Mouse (Mus musculus): ENCODE results near the gene Cpd.
A peak's percentile ranks its signal among the peaks of the same experiment; 100 is the strongest.
"Not testable (repeated sequence)": the region's sequence is repeated elsewhere in the genome, so short reads cannot be mapped to it uniquely, and the experiment has no call there.

Cpd gene

GRCm38 (mm10) chr11:76847354-76847753 is 536 bp upstream of the Cpd start:
- no peak for DNase-seq (ENCODE audit: low read depth in 2 of 2, low spot score in 2 of 2)

GRCm38 (mm10) chr11:76846011-76846877 is 574 bp downstream of the Cpd start:
- DNase-seq (ENCODE audit: low read depth in 2 of 2, low spot score in 2 of 2) = peak; percentile 8 to 13

GRCm38 (mm10) chr11:76845275-76845980 is 1.4 kb downstream of the Cpd start:
- DNase-seq (ENCODE audit: low read depth in 2 of 2, low spot score in 2 of 2) = peak; percentile 46 to 62

- DNase-seq (ENCODE audit: low read depth in 2 of 2, low spot score in 2 of 2) = no peak
These were observed 8.2 kb downstream of the Cpd start for GRCm38 (mm10) chr11:76838573-76838972.

- DNase-seq (ENCODE audit: low read depth in 2 of 2, low spot score in 2 of 2) = no peak
These were observed 10.5 kb downstream of the Cpd start for GRCm38 (mm10) chr11:76836317-76836716.

GRCm38 (mm10) chr11:76835868-76836267 is 10.9 kb downstream of the Cpd start:
- no peak for DNase-seq (ENCODE audit: low read depth in 2 of 2, low spot score in 2 of 2)

- no peak for DNase-seq (ENCODE audit: low read depth in 2 of 2, low spot score in 2 of 2)
These were observed 12.2 kb downstream of the Cpd start for GRCm38 (mm10) chr11:76834665-76835064.

GRCm38 (mm10) chr11:76824885-76825265 is 21.9 kb downstream of the Cpd start:
- DNase-seq (ENCODE audit: low read depth in 2 of 2, low spot score in 2 of 2) = no peak

GRCm38 (mm10) chr11:76824238-76824884 is 22.5 kb downstream of the Cpd start:
- no peak for DNase-seq (ENCODE audit: low read depth in 2 of 2, low spot score in 2 of 2)

GRCm38 (mm10) chr11:76823641-76824040 is 23.2 kb downstream of the Cpd start:
- no peak for DNase-seq (ENCODE audit: low read depth in 2 of 2, low spot score in 2 of 2)

- DNase-seq (ENCODE audit: low read depth in 2 of 2, low spot score in 2 of 2) = no peak
These were observed 25.5 kb downstream of the Cpd start for GRCm38 (mm10) chr11:76821353-76821752.

- no peak for DNase-seq (ENCODE audit: low read depth in 2 of 2, low spot score in 2 of 2)
These were observed 29.2 kb downstream of the Cpd start for GRCm38 (mm10) chr11:76817664-76818063.

GRCm38 (mm10) chr11:76810706-76811495 is 35.9 kb downstream of the Cpd start:
- no peak for DNase-seq (ENCODE audit: low read depth in 2 of 2, low spot score in 2 of 2)

- no peak for DNase-seq (ENCODE audit: low read depth in 2 of 2, low spot score in 2 of 2)
These were observed 37.4 kb downstream of the Cpd start for GRCm38 (mm10) chr11:76809450-76809849.

- DNase-seq (ENCODE audit: low read depth in 2 of 2, low spot score in 2 of 2) = no peak
These were observed 38.3 kb downstream of the Cpd start for GRCm38 (mm10) chr11:76808550-76808949.

GRCm38 (mm10) chr11:76807007-76807679 is 39.7 kb downstream of the Cpd start:
- DNase-seq (ENCODE audit: low read depth in 2 of 2, low spot score in 2 of 2) = no peak

- DNase-seq (ENCODE audit: low read depth in 2 of 2, low spot score in 2 of 2) = no peak
These were observed 40.8 kb downstream of the Cpd start for GRCm38 (mm10) chr11:76806026-76806425.

- not testable (repeated sequence) for DNase-seq (ENCODE audit: low read depth in 2 of 2, low spot score in 2 of 2)
These were observed 41.7 kb downstream of the Cpd start for GRCm38 (mm10) chr11:76805072-76805471.

GRCm38 (mm10) chr11:76803266-76803665 is 43.6 kb downstream of the Cpd start:
- DNase-seq (ENCODE audit: low read depth in 2 of 2, low spot score in 2 of 2) = no peak

- DNase-seq (ENCODE audit: low read depth in 2 of 2, low spot score in 2 of 2) = no peak
These were observed 49.6 kb downstream of the Cpd start for GRCm38 (mm10) chr11:76797236-76797635.

Data from CD8-positive naive resting alpha-beta T cell, adult 2 months (primary cell).